Mouse (Mus musculus) MEL (cell line): Measurements from ENCODE around the gene Slc24a1.

Experiments used
- CHD2 ChIP-seq: IDR thresholded peaks from 2 replicates; pipeline ENCODE4 v1.6.1; 2011; ENCODE audit warnings: low read length, improper control_type of control experiment
- CTCF ChIP-seq, 3 experiments: IDR thresholded peaks in 2 of 3; conservative IDR thresholded peaks in 1 of 3; 2 replicates each; pipeline ENCODE4 v1.5.1; 2011 to 2012; ENCODE audit warnings: low read length in 3 of 3, low read depth in 2 of 3, mild to moderate bottlenecking in 2 of 3, improper control_type of control experiment in 1 of 3, inconsistent platforms in 1 of 3, mixed read lengths in 1 of 3, moderate library complexity in 1 of 3; ENCODE audit not compliant: control insufficient read depth in 1 of 3, insufficient read depth in 1 of 3, poor library complexity in 1 of 3, severe bottlenecking in 1 of 3
- GATA1 ChIP-seq: IDR thresholded peaks from 2 replicates; pipeline ENCODE4 v1.6.1; 2011; ENCODE audit warnings: low read depth, low read length, improper control_type of control experiment
- HCFC1 ChIP-seq: IDR thresholded peaks from 2 replicates; pipeline ENCODE4 v1.6.1; 2012; ENCODE audit warnings: low read depth, mild to moderate bottlenecking, inconsistent platforms, low read length, improper control_type of control experiment, moderate library complexity
- MEF2A ChIP-seq: IDR thresholded peaks from 2 replicates; pipeline ENCODE4 v1.6.1; 2014; ENCODE audit warnings: low read depth, mild to moderate bottlenecking, inconsistent platforms, low read length, improper control_type of control experiment; ENCODE audit not compliant: poor library complexity, insufficient replicate concordance, severe bottlenecking; ENCODE audit errors: extremely low read depth
- NRF1 ChIP-seq: IDR thresholded peaks from 2 replicates; pipeline ENCODE4 v1.6.1; 2014; ENCODE audit warnings: low read depth, mild to moderate bottlenecking, inconsistent platforms, low read length, improper control_type of control experiment, moderate library complexity; ENCODE audit not compliant: poor library complexity, insufficient read depth, severe bottlenecking
- POLR2A ChIP-seq, 2 experiments: IDR thresholded peaks; 2 replicates each; pipeline ENCODE4 v1.6.1; 2011 to 2012; ENCODE audit warnings: low read length in 2 of 2, mild to moderate bottlenecking in 2 of 2, control low read depth in 1 of 2, improper control_type of control experiment in 1 of 2, low read depth in 1 of 2, moderate library complexity in 1 of 2; ENCODE audit not compliant: control insufficient read depth in 1 of 2, insufficient read depth in 1 of 2, poor library complexity in 1 of 2

DNA sequence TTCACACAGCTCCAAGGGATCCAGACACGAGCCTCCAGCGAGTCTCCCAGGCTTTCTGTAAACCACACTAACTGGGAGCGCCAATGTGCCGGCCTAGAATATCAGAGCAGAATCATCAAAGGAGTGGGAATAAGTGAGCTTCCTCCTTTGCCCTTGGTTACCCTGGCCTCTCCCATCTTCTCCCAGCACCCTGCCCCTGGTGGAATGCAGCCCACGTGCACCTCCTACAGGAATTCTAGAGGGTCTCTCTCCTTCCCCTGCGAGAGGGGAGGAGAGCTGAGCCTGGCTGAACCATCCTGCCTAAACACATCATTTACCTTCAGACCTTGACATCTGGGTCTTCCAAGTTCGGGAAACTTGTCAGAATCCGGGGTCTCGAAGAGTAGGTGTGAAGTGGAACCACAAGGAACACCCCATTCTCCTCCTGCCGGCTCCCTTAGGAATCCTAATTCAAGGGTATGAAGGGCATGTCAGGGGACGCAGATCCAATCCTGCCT lies at the start of gene Slc24a1:
- TF ChIP-seq CTCF (IDR thresholded peaks at IDR 0.05 in 2 of 3, conservative IDR thresholded peaks at IDR 0.05 in 1 of 3; ENCODE audit: control insufficient read depth in 1 of 3, insufficient read depth in 1 of 3, low read depth in 2 of 3, low read length in 3 of 3, poor library complexity in 1 of 3, severe bottlenecking in 1 of 3) (no peak), HCFC1 (no peak), NRF1 (no peak), POLR2A (IDR thresholded peaks at IDR 0.05; ENCODE audit: control insufficient read depth in 1 of 2, insufficient read depth in 1 of 2, low read depth in 1 of 2, low read length in 2 of 2, poor library complexity in 1 of 2) (no peak), MEF2A (no peak), GATA1 (no peak), CHD2 (no peak)
